Mouse (Mus musculus) heart, adult 11 months (tissue): ENCODE measurements around the gene Ces1d.

ENCODE experiments used
- DNase-seq: peaks from one replicate; pipeline ENCODE4 v3.0.0; 2022

The Ces1d gene

DNA sequence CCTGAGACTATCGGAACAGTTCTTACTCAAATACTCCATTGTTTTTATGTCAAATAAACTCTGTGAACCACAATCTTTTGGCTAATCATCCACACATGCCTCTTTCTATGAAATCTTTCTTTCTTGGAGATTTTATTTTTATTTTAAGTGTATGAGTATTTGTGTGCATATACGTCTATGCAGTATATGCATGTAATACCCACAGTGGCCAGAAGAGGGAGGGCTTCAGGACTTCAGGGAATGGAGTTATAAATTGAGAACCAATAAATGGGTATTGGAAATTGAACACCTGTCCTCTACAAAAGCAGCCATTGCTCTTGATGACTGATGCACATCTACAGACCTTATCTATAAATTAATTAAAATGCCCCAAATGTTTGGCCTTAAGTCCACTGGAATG, 65.4 kb downstream of the Ces1d start:
- no peak for DNase-seq

DNA sequence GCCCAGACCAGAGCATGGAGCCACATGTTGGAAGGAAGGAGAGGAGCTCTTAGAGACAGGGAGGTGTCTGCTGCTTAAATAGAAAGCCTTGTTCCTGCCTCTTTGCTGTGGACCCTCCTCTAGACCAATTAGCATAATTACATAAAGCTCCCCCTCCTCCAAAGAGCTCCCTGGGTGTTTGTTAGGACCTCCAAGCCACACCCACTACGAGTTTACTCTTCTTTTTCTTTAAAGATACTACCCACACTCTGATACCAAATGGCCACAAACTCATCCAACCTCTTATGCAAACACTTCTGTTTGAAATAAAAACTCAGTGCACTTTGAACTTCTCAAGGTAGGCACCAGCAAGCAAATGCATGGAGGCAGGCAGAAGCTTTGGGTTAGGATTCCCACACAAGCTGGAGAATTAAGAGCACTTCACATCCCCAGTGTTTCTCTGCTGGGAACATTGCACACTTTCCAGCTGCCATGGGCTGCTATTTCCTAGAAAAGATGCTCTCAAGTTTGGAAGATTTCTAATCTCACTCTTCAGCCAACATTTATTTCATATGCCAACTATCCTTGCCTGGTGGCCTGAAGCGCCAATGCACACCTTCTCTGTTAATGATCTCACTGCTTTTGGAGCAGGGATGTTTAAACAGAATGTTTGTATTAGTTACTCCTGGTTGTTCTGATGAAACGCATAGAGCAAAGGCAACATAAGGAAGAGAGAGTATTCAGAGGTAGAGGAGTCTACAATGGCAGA, 66.2 kb downstream of the Ces1d start, which contains the start of gene Ces1c:
TSS of gene Ces1c (minus strand) at position 51 of the 748 bp plus-strand sequence.
- DNase-seq, result no peak

DNA sequence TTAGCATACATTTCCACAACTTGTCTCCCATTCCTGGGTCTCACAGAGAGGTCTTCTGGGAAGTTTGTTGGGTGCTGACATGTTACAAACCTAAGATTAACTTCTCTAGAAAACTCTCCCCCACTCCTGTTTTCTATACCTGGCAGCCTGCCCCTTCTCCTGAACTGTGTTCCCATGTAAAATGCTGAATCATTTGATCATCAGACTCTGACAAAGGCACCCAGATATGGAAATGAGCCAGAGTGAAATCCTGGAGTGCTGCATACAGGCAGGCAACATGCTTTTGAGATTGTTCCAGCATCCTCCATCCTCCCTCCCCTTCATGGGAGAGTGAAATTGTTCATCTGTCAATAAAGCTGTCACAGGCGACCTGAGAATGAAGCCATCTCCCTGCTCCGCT, 71.2 kb downstream of the Ces1d start:
- no peak for DNase-seq

DNA sequence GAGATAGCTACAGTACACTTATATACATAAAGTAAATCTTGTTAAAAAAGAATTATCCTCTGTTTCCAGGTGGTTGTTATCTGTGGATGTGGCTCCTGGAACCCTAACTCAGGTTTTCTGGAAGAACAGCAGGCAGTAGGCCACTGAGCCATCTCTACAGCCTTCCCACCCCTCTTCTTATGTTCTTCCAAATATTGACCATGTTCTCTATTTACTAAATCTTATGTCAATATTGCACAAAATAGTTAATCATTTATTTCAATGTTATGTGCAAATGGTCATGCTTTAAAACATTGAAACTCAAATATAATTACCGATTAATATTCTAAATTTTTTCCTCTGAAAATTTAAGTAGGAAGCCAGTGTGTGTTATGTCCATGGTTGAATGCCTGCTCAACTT, 75.6 kb downstream of the Ces1d start:
- DNase-seq, result no peak
